Mouse (Mus musculus) G1E (cell line): Measurements from ENCODE around the gene Cep85l. TPM values are rescaled to one million over a fixed set of nuclear protein-coding genes. Genes with fewer than 3 reads are reported as not detected.

Experiments
- ATAC-seq: 2 replicates; pipeline ENCODE4 v1.8.0; 2016; ENCODE audit warnings: mild to moderate bottlenecking; ENCODE audit not compliant: insufficient number of reproducible peaks, poor library complexity, low FRiP score, severe bottlenecking; ENCODE audit errors: extremely low read depth
- DNase-seq: peaks from one replicate; pipeline ENCODE4 v3.0.0; 2012; ENCODE audit warnings: low spot score
- H3K27me3 ChIP-seq: 2 replicates; pipeline ENCODE4 v1.6.1; 2012; ENCODE audit warnings: mild to moderate bottlenecking, low read length, inconsistent platforms; ENCODE audit not compliant: insufficient read depth
- H3K36me3 ChIP-seq: replicated peaks from 2 replicates; pipeline ENCODE3; 2012; ENCODE audit warnings: mild to moderate bottlenecking, inconsistent platforms
- H3K4me1 ChIP-seq: 2 replicates; pipeline ENCODE4 v1.6.1; 2012; ENCODE audit warnings: low read depth, low read length, inconsistent platforms, mixed read lengths; ENCODE audit not compliant: insufficient read depth
- H3K4me3 ChIP-seq: 2 replicates; pipeline ENCODE4 v1.5.1; 2012; ENCODE audit warnings: low read depth, mild to moderate bottlenecking, inconsistent platforms, low read length, moderate library complexity, mixed read lengths
- H3K9me3 ChIP-seq: replicated peaks from 2 replicates; pipeline ENCODE4 v1.6.1; 2012; ENCODE audit warnings: inconsistent platforms
- CTCF ChIP-seq: IDR thresholded peaks from 2 replicates; pipeline ENCODE4 v1.5.1; 2012; ENCODE audit warnings: low read depth, low read length, inconsistent platforms, mixed read lengths
- GATA1 ChIP-seq: IDR thresholded peaks from 2 replicates; pipeline ENCODE4 v1.6.1; 2012; ENCODE audit warnings: borderline replicate concordance, low read length, inconsistent platforms, mixed read lengths
- GATA2 ChIP-seq: IDR thresholded peaks from 2 replicates; pipeline ENCODE4 v1.6.1; 2012; ENCODE audit warnings: low read depth, low read length, inconsistent platforms, borderline replicate concordance
- POLR2AphosphoS5 ChIP-seq: IDR thresholded peaks from 2 replicates; pipeline ENCODE4 v1.6.1; 2012; ENCODE audit warnings: low read depth, low read length, inconsistent platforms; ENCODE audit not compliant: insufficient replicate concordance
- TAL1 ChIP-seq: conservative IDR thresholded peaks from 2 replicates; pipeline ENCODE4 v1.6.1; 2012; ENCODE audit warnings: low read depth, low read length, inconsistent platforms, mixed read lengths
- polyA plus RNA-seq: library from polyadenylated mRNA; stranded (reverse); fragments of >175 nt; gene quantifications from 2 replicates; pipeline ENCODE4 v1.2.3, GENCODE M21; 2012
- total RNA-seq, 2 experiments: library from RNA; stranded (forward) in 1 of 2; stranded (reverse) in 1 of 2; fragments of 200-1000 nt in 1 of 2; fragments of >200 nt in 1 of 2; fragmentation: Nextera tagmentation in 1 of 2; gene quantifications; 2 replicates each; pipeline ENCODE4 v1.2.3; 2014 to 2017

Cep85l gene
- total RNA-seq (2014; fragmentation: Nextera tagmentation) (not detected in 2 replicates), total RNA-seq (2017) (under 0.01 and 0.44 TPM in 2 replicates), polyA plus RNA-seq (not detected in 2 replicates)

DNA sequence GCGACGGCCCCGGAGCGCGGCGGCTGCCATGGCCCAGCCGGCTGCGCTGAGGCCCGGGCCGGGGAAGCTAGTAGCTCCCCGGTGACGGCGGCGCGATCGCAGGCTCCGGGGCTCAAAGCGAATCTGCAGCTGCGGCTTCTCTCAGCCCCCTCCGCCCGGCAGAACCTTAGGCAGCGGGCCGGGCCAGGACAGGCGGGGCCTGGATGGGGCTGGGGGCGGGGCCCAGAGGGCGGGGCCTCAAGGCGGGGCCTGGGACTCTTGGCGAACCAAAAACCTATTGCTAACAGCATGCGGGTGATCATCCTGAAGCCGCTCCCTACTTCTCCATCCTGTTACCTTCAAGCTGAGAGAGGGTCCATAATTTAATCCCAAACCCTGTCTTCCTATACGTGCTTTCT is at the start of gene Cep85l:
Gene Cep85l, minus strand, starts transcription at position 239 of the 398 bp plus-strand sequence.
- Histone ChIP-seq H3K4me3 (no peak within 1 kb of the TSS), H3K4me1 (no peaks in the 10 kb centered on the region), H3K27me3 (no peaks in the 10 kb centered on the region), H3K9me3 (peaks cover 3% of the 10 kb centered on the region; the same call in 1 of the 2 replicates), H3K36me3 (no peaks in the 10 kb centered on the region)
- ATAC-seq: no peak
- no peak for TF ChIP-seq GATA1
- DNase-seq: no peak

DNA sequence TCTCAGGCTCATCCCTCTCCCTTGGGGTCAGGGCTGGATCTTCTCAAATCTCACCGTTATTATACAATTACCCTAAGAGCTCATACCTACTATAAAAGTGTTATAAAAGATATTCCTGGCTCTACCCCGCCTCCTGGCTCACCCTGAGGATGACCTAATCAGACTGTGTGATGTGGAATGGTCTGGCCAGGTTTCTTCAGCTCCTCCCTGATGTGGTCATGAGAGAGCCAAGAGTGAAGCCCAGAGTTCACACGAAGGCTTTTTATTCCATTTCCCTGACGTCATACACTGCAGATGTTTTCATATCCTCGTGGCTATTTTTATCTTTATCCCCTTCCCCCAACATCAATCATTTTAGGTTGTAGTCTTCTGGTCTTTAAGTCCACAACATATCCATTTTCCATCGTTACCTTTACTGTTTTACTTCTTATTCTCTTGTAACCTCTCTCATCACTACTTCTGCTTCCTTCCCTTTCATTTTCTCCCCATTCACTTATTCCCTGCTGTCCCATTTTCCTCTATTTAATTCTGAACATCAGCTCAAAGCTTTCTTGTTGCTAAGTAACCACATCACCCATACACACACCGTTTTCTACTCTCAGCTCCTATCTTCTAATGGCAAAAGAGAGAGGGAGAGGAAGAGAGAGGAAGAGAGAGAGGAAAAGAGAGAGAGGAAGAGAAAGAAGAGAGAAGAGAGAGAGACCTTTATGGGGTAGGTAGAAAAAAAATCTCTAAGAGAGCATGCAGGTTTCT is 49.1 kb upstream of the Cep85l start:
- DNase-seq (no peak), ATAC-seq (no peak)
- no peaks in the 10 kb centered on the region for H3K27me3 ChIP-seq
- no peak overlapping the region for H3K4me3 ChIP-seq
- no peaks in the 10 kb centered on the region for H3K9me3 ChIP-seq
- TF ChIP-seq TAL1 (no peak), CTCF (no peak), GATA2 (no peak)
- no peaks in the 10 kb centered on the region for H3K4me1 ChIP-seq
- no peaks in the 10 kb centered on the region for H3K36me3 ChIP-seq

DNA sequence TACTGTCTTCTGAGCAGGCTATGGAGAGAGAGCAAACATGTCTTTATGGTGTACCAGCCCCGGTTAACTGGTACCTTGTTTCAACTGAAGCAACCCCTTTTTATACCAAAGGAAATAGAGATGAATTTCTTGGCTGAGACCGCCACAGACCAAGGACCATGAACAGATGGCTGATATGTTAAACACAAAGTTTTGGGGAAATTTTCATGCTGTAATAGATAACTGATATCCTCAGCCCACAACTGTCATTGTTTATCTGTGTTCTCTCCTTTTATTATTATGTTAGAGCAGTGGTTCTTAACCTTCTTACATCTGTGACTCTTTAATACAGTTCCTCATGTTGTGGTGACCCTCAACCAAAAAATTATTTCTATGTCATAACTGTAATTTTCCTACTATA is 46.8 kb upstream of the Cep85l start:
- H3K27me3 ChIP-seq: no peaks in the 10 kb centered on the region
- TF ChIP-seq POLR2AphosphoS5 (no peak), TAL1 (no peak)
- DNase-seq: no peak
- no peaks in the 10 kb centered on the region for H3K4me1 ChIP-seq
- no peaks in the 10 kb centered on the region for H3K9me3 ChIP-seq
- no peak for ATAC-seq
- no peaks in the 10 kb centered on the region for H3K36me3 ChIP-seq
- no peak overlapping the region for H3K4me3 ChIP-seq

DNA sequence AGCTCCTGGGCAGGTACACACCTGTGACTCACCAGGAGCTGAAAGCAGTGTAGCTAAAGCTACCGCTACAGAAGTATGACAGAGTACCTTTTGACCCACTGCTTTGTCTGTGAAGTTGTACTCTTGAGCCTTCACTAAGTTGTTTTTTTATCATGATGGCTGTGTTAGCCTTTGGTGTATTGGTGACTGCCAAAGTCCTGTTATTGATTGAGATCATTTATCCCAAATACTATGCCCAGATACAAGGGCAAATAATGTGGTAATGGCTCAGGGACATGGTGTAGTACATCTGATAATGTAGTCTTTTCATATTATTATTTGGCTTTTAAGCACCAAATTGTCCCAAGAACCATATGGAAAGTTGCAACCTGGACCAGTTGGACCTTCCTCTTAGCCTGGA is 43.3 kb upstream of the Cep85l start:
- Histone ChIP-seq H3K4me3 (no peak overlapping the region), H3K9me3 (no peaks in the 10 kb centered on the region), H3K4me1 (no peaks in the 10 kb centered on the region), H3K36me3 (no peaks in the 10 kb centered on the region), H3K27me3 (no peaks in the 10 kb centered on the region)
- no peak for TF ChIP-seq GATA1
- TF ChIP-seq CTCF: no peak
- no peak for TF ChIP-seq TAL1
- TF ChIP-seq POLR2AphosphoS5: no peak
- no peak for TF ChIP-seq GATA2
- DNase-seq (no peak), ATAC-seq (no peak)

DNA sequence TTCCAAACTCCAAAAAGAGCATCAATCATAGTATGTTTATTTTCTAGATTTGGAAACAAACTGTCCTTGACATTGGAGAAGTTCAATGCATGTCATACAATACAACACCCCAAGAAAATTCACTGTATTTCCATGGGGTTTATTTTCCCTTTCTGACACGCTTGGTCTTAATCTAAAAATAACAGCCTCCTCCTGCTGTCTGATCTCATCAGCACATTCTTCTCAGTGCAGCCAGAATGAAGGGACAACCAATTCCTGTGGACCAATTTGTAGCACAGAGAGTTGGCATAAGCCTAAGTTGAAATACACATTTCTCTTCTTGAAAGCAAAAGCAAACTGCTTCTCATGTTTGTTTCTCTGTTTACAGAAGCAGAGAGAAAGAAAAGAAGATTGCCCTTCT is 42.5 kb upstream of the Cep85l start:
- no peaks in the 10 kb centered on the region for H3K27me3 ChIP-seq
- H3K36me3 ChIP-seq: no peaks in the 10 kb centered on the region
- DNase-seq: no peak
- no peaks in the 10 kb centered on the region for H3K4me1 ChIP-seq
- H3K4me3 ChIP-seq: no peak overlapping the region
- no peak for ATAC-seq
- TF ChIP-seq CTCF (no peak), GATA1 (no peak), GATA2 (no peak), POLR2AphosphoS5 (no peak), TAL1 (no peak)
- H3K9me3 ChIP-seq: no peaks in the 10 kb centered on the region

DNA sequence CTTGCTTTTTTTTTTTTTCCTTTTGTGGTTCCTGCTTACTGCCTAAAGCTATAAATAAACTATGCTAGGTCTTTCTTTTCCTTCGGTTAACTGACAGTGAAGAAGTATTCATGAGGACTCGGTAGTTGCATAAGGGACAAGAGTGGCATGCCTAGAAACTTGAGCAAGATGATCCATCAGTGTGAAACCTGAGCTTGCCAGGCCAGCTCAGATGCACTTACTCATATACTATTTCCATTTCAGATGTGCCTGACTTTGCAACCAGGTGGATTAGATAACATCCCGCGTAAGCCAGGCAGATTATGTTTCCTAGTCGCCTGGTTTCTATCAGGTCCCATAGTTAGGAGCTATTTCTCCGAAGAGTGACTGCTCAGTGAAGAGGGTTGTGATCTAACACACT is 41.9 kb upstream of the Cep85l start:
- DNase-seq (no peak), ATAC-seq (no peak)
- Histone ChIP-seq H3K4me3 (no peak overlapping the region), H3K36me3 (no peaks in the 10 kb centered on the region), H3K9me3 (no peaks in the 10 kb centered on the region), H3K4me1 (no peaks in the 10 kb centered on the region), H3K27me3 (no peaks in the 10 kb centered on the region)
- no peak for TF ChIP-seq TAL1
- TF ChIP-seq GATA2: no peak
- no peak for TF ChIP-seq GATA1
- no peak for TF ChIP-seq CTCF
- TF ChIP-seq POLR2AphosphoS5: no peak

DNA sequence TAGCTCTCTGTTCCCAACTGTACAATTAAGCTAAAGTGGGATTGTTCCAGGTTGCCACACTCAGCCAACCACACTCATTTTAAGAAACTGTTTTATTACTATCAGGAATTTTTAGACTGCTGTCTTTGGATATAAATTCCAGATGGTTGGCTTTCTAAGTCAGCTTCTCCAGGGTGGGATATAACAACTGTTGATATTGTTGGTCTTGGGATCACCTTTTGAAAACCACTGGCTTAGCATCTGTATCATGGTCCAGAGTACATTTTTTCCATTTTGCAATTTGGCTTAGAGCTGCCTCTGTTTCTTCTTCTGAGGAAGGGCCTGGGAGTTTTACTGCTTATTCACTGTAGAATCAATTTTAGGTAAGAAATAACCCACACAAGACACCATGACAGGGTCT is 40.3 kb upstream of the Cep85l start:
- Histone ChIP-seq H3K9me3 (no peaks in the 10 kb centered on the region), H3K27me3 (no peaks in the 10 kb centered on the region), H3K36me3 (no peaks in the 10 kb centered on the region), H3K4me1 (no peaks in the 10 kb centered on the region), H3K4me3 (no peak overlapping the region)
- ATAC-seq (no peak), DNase-seq (no peak)
- no peak for TF ChIP-seq POLR2AphosphoS5
- no peak for TF ChIP-seq CTCF
- TF ChIP-seq GATA2: no peak
- TF ChIP-seq TAL1: no peak
- TF ChIP-seq GATA1: no peak
